Mouse (Mus musculus): Measurements from ENCODE around the gene Zbtb26. TPM values are rescaled to one million over a fixed set of nuclear protein-coding genes. Genes with fewer than 3 reads are reported as not detected.

Gene Zbtb26
- polyA plus RNA-seq, 1 experiment, result 7.2 TPM

DNA sequence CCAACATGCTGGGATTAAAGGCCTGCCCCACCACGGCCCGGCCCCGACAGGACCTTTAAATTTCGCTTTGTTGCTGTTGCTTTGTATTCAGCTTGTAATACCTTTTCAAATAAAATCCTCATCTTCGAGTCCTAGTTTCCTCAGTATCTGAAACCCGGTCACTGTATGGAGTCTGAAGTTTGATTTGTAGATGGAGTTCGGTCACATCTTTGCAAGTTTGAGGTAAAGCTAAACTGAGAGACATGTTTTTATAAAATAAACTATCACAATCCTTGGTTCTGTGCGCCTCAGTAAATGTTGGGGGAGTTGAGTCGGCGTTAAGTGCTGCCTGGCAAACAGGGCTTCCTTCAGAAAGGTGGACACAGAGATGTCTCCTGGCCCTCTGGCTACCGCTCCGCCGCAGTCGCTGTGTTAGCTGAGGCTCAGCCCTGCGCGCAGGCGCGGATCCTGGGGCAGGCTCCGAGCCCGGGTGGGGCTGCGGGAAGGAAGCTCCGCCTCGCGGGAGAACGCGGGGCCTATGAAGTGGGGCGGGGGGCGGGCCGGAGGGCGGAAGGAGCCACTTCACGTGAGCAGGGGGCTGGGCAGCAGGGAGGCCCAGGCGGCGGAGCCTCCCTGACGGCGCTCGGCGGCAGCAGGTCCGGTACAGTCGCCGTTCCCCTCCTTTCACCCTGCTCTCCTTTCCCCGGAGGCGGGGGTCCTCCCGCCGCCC lies 8.9 kb upstream of the Zbtb26 start:
- no peak for TF ChIP-seq POLR2A (IDR thresholded peaks at IDR 0.05; ENCODE audit: borderline replicate concordance, low read depth, low read length)
- TF ChIP-seq CTCF (IDR thresholded peaks at IDR 0.05; ENCODE audit: low read depth, low read length), result no peak
- Histone ChIP-seq H3K4me3 (ENCODE audit: insufficient read depth, low read length) (peak overlapping the region; percentile 94), H3K4me1 (ENCODE audit: control insufficient read depth, insufficient read depth, low read length) (peaks cover 5% of the 10 kb centered on the region), H3K27ac (ENCODE audit: insufficient read depth, low read depth, low read length) (peak overlapping the region; percentile 60)

DNA sequence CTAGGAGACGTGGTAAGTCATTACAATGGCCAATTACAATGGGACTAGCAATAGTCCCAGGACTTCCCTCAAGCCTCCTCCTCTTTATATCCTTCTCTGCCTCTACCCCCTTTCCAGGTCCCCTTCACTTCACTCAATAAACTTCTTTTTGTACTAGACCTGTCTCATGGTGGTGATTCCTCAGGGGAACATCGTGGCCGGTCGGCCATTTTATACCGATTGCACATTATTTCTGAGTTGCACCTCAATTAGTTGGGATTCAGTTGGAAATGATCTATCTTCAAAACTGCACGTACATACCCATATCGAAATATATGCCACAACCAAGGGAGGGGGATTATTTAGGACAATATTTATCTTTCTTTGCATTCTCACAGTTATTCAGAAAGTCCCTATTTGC lies 11.3 kb downstream of the Zbtb26 start:
- Histone ChIP-seq H3K4me3 (ENCODE audit: insufficient read depth, low read length) (peak overlapping the region; percentile 82), H3K4me1 (ENCODE audit: control insufficient read depth, insufficient read depth, low read length) (peaks cover 13% of the 10 kb centered on the region), H3K27ac (ENCODE audit: insufficient read depth, low read depth, low read length) (peak overlapping the region; percentile 83)
- no peak for TF ChIP-seq CTCF (IDR thresholded peaks at IDR 0.05; ENCODE audit: low read depth, low read length)
- TF ChIP-seq POLR2A (IDR thresholded peaks at IDR 0.05; ENCODE audit: borderline replicate concordance, low read depth, low read length), result no peak

DNA sequence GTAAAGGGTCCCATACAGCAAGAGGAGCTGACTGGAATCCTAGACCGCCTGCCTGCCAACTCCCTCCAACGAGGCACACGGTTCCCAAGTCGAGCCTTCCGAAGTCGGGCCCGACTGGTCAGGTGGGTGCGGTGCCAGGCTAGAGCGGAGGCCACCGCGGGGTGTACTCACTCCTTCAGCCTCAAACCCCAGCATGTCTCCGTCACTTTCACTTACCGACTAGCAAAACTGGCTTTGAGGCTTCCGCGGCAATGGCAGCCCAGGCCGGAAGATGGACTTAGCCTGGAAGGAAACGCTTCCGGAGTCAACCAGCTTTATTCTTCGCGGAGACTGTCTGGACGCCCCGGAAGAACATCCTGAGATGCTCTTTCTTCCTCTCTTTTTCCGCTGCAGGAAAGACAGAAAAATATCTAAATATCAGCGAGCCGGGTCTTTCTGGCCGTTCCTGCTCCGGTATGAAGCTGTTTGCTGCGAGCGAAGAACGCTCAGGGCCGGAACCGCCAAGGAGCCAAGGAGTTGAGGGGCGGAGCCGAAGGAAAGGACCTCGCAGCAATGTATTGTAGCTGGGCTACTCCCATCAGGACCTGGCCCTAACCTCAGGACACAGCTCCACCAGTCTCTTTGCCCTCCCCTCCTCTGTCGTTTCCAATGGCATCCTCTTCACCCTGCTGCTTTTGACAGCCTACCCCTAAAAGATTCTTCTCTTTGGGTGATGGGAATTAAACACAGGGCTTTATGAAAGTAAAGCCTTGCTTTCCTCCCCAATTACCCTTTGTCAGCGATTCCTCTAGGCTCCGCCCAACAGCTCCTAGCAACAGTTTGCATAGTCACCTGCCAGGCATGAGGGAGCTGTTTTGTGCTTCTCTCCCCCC lies 12.1 kb downstream of the Zbtb26 start:
- H3K4me3 ChIP-seq (ENCODE audit: insufficient read depth, low read length), result peak overlapping the region; percentile 82
- H3K27ac ChIP-seq (ENCODE audit: insufficient read depth, low read depth, low read length), result peak overlapping the region; percentile 83
- TF ChIP-seq POLR2A (IDR thresholded peaks at IDR 0.05; ENCODE audit: borderline replicate concordance, low read depth, low read length) (no peak), CTCF (IDR thresholded peaks at IDR 0.05; ENCODE audit: low read depth, low read length) (no peak)
- H3K4me1 ChIP-seq (ENCODE audit: control insufficient read depth, insufficient read depth, low read length), result peaks cover 13% of the 10 kb centered on the region

DNA sequence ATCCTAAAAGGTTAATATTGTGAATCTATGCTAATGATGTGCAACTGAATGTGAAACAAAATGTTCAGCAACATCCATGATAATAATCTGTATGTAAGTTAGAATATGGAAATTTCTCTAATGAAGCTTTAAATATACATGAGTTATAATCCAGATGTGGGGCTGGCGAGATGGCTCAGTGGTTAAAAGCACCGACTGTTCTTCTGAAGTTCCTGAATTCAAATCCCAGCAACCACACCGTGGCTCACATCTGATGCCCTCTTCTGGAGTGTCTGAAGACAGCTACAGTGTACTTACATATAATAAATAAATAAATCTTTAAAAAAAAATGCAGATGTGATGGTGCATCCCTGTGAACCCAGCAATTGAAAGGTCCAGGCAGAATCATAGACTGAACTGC lies 19.3 kb downstream of the Zbtb26 start:
- Histone ChIP-seq H3K27ac (ENCODE audit: insufficient read depth, low read depth, low read length) (no peak overlapping the region), H3K4me1 (ENCODE audit: control insufficient read depth, insufficient read depth, low read length) (peaks cover 4% of the 10 kb centered on the region; the same call in 1 of the 2 replicates), H3K4me3 (ENCODE audit: insufficient read depth, low read length) (no peak overlapping the region)
- no peak for TF ChIP-seq POLR2A (IDR thresholded peaks at IDR 0.05; ENCODE audit: borderline replicate concordance, low read depth, low read length)
- no peak for TF ChIP-seq CTCF (IDR thresholded peaks at IDR 0.05; ENCODE audit: low read depth, low read length)

DNA sequence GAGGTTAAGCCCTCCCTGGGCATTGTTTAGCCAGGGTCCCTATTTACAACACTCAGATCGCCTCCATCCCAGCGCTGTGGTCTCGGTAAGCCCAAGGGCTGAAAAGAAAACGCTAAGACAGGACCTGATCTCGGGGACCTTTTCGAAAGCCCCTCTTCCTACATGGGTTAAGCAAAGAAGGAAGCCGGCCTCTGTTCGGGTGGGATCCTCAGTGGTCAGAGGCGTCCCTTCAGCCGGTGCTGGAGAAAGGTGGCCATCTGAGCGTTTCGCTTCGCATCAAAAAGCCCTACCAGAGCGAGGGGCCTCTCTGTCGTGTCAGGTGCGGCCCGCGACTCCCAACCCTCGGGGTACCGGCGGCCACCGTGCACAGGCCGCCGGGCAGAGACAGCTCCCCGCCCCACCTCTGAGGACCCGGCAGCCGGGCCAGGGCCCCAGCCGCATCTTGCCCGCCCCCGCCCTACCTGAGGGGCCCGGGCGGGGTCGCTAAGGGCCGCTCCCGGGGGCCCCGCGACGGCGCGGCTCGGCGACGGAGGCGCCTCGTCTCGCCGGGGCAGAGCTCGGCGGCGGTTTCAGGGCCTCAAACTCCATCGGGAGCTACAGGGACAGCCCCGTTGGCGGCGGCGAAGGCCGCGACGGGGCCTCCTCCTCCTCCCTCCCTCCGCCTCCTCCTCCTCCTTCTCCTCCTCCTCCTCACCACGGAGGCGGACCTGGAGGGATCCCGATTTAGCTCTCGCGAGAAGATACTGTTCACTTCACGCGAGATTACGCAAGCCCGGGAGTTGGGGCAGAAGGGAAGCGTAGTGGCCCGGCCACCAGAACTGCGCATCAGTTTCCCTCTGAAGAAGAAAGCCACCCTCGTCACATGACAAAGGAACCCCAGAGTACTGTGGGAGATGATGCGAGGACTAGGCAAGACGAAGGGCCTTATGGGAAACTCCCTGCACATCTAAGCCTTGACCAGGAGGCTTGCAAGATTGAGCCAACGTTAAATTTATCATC lies 20.3 kb downstream of the Zbtb26 start, which contains the start of gene Rc3h2:
Gene Rc3h2 (minus strand): TSS at position 598 of the 999 bp plus-strand sequence.
- Histone ChIP-seq H3K4me1 (ENCODE audit: control insufficient read depth, insufficient read depth, low read length) (peaks cover 4% of the 10 kb centered on the region; the same call in 1 of the 2 replicates), H3K4me3 (ENCODE audit: insufficient read depth, low read length) (peak within 1 kb of the TSS; percentile 80), H3K27ac (ENCODE audit: insufficient read depth, low read depth, low read length) (peak within 1 kb of the TSS; percentile 76)
- TF ChIP-seq POLR2A (IDR thresholded peaks at IDR 0.05; ENCODE audit: borderline replicate concordance, low read depth, low read length), result no peak; the same call in 1 of the 2 replicates
- TF ChIP-seq CTCF (IDR thresholded peaks at IDR 0.05; ENCODE audit: low read depth, low read length), result no peak

DNA sequence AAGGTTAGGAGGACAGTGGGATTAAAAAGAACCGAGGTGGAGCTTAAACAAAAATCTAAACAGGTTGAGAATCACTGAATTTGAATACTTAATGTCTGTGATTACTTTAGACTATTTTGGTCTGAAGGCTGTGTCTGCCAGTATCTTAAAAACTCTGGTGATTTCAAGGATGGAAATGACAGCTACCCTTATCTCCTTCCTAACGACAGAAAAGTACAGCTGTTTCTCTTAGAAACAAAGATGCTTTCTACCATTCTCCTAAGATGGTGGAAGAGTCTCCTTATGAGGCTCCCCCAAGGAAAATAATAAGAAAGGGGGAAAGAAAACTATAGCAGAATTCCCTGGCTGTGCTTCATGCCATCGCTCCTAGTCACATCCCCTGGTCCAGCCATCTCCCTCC lies 21.0 kb downstream of the Zbtb26 start:
- H3K27ac ChIP-seq (ENCODE audit: insufficient read depth, low read depth, low read length), result peak overlapping the region; percentile 74; the same call in 1 of the 2 replicates
- peak overlapping the region; percentile 80 for H3K4me3 ChIP-seq (ENCODE audit: insufficient read depth, low read length)

DNA sequence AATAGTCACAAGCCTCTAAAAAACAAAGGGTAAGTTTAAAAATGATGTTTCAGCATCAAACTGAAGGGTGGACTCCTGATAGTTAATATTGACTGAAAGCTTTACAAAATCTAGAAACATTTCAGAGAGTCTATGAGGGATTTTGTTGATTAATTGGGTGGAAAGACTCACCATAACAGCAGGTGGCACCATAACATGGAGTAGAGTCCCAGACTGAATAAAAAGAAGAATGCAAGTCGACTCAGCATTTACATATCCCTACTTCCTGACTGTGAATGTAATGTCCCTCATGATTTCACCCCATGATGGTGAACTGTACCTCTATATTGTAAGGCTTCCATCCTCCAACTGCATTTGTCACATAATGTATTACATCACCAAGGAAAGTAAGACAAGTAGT lies 47.4 kb downstream of the Zbtb26 start:
- H3K4me1 ChIP-seq (ENCODE audit: control insufficient read depth, insufficient read depth, low read length), result no peaks in the 10 kb centered on the region; the same call in 1 of the 2 replicates
- no peak overlapping the region for H3K4me3 ChIP-seq (ENCODE audit: insufficient read depth, low read length)
- TF ChIP-seq CTCF (IDR thresholded peaks at IDR 0.05; ENCODE audit: low read depth, low read length), result no peak
- no peak overlapping the region for H3K27ac ChIP-seq (ENCODE audit: insufficient read depth, low read depth, low read length)

More for the DNA sequence above, 21.0 kb downstream of the Zbtb26 start:
- TF ChIP-seq POLR2A (IDR thresholded peaks at IDR 0.05; ENCODE audit: borderline replicate concordance, low read depth, low read length), result no peak
- no peak for TF ChIP-seq CTCF (IDR thresholded peaks at IDR 0.05; ENCODE audit: low read depth, low read length)
- peaks cover 4% of the 10 kb centered on the region; the same call in 1 of the 2 replicates for H3K4me1 ChIP-seq (ENCODE audit: control insufficient read depth, insufficient read depth, low read length)

DNA sequence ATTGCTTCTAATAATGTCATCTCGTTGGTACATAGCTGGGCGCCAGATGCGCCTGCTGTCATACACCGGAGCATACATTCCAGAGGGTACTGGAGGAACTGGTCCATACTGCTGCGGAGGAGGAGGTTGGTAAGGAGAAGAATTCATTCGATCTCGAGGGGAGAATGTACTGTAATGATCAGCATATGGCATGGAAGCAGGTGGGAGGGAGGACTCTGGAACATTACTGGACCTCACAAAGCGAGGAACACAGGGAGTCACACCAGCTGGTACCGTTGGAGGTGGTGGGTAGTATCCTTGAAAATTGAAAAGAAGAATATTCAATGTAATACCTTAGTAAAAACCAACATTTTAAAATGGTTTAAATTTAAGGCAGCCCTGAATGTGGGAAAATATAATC lies 60.0 kb downstream of the Zbtb26 start:
- no peak overlapping the region for H3K4me3 ChIP-seq (ENCODE audit: insufficient read depth, low read length)
- no peak for TF ChIP-seq CTCF (IDR thresholded peaks at IDR 0.05; ENCODE audit: low read depth, low read length)
- no peak for TF ChIP-seq POLR2A (IDR thresholded peaks at IDR 0.05; ENCODE audit: borderline replicate concordance, low read depth, low read length)
- no peak overlapping the region for H3K27ac ChIP-seq (ENCODE audit: insufficient read depth, low read depth, low read length)
- H3K4me1 ChIP-seq (ENCODE audit: control insufficient read depth, insufficient read depth, low read length), result no peaks in the 10 kb centered on the region

Other genes starting within 250 kb of the Zbtb26 start
- gene Olfr366, start 231.6 kb downstream of the Zbtb26 start, polyA plus RNA-seq (2012; ENCODE audit: insufficient read depth, insufficient read length, missing spikeins), result not detected in 2 replicates
- not detected in 2 replicates for gene Olfr368, start 116.6 kb downstream of the Zbtb26 start, polyA plus RNA-seq (2012; ENCODE audit: insufficient read depth, insufficient read length, missing spikeins)
- 47.3 and 50.3 TPM in 2 replicates for gene Pdcl, start 83.8 kb downstream of the Zbtb26 start, polyA plus RNA-seq (2012; ENCODE audit: insufficient read depth, insufficient read length, missing spikeins)
- gene Rc3h2, start 20.2 kb downstream of the Zbtb26 start, polyA plus RNA-seq (2012; ENCODE audit: insufficient read depth, insufficient read length, missing spikeins), result 28.4 and 34.9 TPM in 2 replicates
- gene Zbtb6, start within 50 bp of the Zbtb26 start, polyA plus RNA-seq (2012; ENCODE audit: insufficient read depth, insufficient read length, missing spikeins), result 14.2 and 14.6 TPM in 2 replicates
- gene Rabgap1, start 144 bp upstream of the Zbtb26 start, polyA plus RNA-seq (2012; ENCODE audit: insufficient read depth, insufficient read length, missing spikeins), result 34.3 and 35.0 TPM in 2 replicates
- gene Gpr21, start 73.2 kb upstream of the Zbtb26 start, polyA plus RNA-seq (2012; ENCODE audit: insufficient read depth, insufficient read length, missing spikeins), result 2.1 and 2.3 TPM in 2 replicates